Mouse (Mus musculus) lung, postnatal 0 days (tissue): ENCODE measurements around the gene Cdc42ep4.

Source experiments
- CTCF ChIP-seq: IDR thresholded peaks from 2 replicates; pipeline ENCODE4 v1.5.1; 2016; ENCODE audit warnings: antibody characterized with exemption, mild to moderate bottlenecking
- EP300 ChIP-seq: IDR thresholded peaks from 2 replicates; pipeline ENCODE4 v1.6.1; 2016; ENCODE audit warnings: antibody characterized with exemption, mild to moderate bottlenecking, control low read depth

GRCm38 (mm10) chr11:113762136-113762797, 10.6 kb upstream of the Cdc42ep4 start:
- TF ChIP-seq CTCF: no peak
- TF ChIP-seq EP300: no peak
